Mouse (Mus musculus) erythroblast, embryonic 14.5 days (primary cell): Measurements from ENCODE around the gene Slc36a3.

ENCODE experiments used
- GATA1 ChIP-seq: IDR thresholded peaks from 2 replicates; pipeline ENCODE4 v1.6.1; 2012; ENCODE audit warnings: low read length, inconsistent platforms, mixed read lengths
- TAL1 ChIP-seq: IDR thresholded peaks from 3 replicates; pipeline ENCODE4 v1.6.1; 2012; ENCODE audit warnings: low read length, inconsistent platforms, mixed read lengths

DNA sequence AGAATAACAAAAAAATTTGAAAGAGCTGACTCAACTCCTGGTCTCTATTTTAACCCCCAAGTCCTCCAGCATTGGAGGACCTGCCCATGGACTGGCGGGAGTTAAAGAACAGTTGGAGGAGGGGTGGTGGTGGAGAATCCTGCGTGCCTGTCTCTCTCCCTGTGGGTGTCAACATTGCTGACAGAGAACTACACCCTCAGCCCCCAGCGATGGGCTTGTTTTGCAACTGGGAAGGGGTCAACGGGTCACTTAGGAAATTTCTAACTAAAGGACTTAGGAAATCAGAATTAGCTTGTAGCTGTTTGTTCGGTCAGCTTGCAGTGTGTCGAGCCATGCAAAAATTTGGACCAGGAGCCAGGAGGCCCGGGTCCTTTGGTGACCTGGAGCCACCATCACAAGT is 31.6 kb upstream of the Slc36a3 start:
- TF ChIP-seq GATA1 (no peak), TAL1 (no peak)
